Mouse (Mus musculus) kidney, adult 9 months (tissue): ENCODE measurements at regions not wholly inside any gene's neighbourhood (a gene's known extent, or its start where the extent isn't known, plus 50 kb on each side); places are given as distances from the start of the nearest gene placed in this dataset.
A peak's percentile ranks its signal among the peaks of the same experiment; 100 is the strongest.

Source experiments
- DNase-seq: peaks from one replicate; pipeline ENCODE4 v3.0.0; 2022

DNA sequence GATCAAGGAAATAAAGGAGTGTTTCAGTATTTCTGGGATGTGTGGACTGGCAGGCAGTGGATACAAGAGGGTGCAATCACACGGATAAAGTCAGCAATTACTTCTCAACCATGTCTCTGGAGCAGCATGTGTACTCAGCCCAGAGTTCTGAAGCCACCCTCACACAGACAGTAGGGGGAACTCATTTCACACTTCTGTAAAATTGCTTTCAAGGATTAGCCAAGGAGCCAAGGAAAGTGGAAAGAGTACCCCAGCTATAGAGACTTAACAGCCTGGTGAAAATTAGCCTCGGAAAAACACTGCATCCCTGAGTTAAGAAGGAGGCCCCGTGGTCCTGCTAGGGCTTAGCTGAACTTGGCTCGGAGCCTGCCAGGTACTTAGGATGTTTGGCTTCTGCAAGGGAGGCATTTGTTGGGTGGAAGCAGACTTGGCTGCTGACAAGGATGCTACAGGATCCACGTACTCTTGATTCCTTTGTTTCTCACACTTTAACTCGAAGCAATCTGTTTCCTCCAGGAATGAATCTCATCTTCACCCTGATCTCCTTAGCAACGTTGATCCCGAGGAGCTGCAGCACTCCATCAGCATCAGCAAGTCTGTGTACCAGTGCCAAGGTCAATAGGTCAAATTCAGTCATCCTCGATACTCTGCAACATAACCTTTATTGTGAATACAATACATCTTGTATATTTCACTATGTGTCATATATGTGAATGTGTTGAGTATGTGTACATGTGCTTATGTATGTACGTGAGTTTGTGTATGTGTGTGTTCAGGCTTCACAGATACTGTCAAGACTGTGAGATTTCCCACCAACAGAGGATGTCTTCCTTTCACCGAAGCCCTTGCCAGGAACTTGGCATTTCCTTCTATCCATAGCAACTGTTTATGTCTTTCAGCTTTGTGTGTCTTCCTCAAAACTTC is 326.8 kb downstream of the 1700129C05Rik start:
- DNase-seq, result no peak

GRCm38 (mm10) chr14:58812585-58812984 is 330.1 kb downstream of the 1700129C05Rik start:
- peak; percentile 39 for DNase-seq

DNA sequence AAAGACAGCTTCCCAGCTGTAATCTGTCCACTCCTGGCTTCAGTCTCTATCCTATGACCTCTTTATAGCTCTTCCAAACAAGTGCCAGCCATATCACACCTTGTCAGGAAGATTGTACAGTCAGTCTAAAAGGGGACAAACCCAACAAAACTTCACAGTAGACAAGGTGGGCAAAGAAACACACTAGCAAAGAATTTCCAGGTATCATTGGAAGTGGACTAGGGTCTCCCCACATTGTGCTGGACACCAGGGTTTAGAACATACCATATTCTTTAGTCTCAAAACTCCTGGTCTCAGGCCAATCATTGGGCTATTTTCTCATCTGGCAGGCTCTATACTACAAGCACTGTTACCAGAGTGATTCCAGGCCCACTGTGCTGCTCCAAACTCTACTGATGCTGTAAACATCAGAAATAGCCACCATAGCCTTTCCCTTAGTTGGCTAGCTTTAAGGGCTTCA is 341.3 kb downstream of the 1700129C05Rik start:
- no peak for DNase-seq

DNA sequence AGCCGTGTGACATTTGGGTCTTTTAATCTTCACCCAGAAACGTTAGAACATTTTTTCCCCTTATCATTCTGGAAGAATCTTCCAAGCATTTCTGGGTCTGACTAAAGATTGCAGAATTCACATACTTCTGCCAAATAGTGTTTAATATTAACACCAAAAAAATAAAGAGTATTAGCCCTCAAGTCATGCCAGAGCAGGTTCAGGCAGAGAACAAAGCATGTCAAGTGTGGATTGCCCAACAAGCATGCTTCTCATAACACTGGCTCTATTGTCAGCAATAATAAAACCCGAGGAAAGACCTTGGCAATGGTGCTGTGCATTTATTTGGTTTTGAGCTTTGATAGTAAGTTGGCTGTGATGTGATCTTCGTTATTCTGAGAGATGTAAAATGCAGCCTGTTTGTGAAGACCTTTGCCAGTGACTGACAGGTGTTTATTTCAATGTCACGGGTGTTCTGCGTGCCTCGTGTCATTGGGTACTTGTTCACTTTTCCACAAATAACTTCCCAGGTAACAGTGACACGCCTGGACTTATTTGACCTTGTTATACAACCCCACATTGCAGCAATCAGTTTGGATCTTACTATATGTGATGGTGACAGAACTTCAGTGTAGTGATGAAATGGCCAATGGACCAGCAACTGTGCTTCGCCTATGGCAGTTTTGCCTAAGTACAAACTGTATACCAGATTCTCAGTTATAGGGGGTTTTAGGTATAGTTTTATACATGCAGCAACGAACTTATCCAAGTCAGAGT is 354.3 kb downstream of the 1700129C05Rik start:
- DNase-seq, result no peak

DNA sequence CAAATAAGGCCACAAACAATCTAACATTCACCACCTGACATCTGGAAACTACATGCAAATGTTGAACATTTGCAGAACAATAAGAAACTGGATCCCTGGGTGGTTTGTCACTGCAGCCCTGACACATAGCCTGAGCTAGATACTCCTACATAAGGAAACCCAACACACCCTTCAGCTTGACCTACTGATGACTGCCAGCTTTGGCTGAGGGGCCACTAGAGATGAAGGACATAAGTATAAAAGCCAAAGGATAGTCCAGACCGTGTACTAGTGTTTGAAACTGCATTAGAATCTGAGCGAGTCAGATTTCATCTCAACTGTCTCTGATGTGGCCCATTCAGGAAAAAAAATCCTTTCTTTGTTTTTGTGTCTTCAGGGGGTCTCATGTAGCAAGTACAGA is 355.1 kb downstream of the 1700129C05Rik start:
- DNase-seq, result no peak

GRCm38 (mm10) chr14:58786791-58787491 is 355.8 kb downstream of the 1700129C05Rik start:
- DNase-seq, result no peak

DNA sequence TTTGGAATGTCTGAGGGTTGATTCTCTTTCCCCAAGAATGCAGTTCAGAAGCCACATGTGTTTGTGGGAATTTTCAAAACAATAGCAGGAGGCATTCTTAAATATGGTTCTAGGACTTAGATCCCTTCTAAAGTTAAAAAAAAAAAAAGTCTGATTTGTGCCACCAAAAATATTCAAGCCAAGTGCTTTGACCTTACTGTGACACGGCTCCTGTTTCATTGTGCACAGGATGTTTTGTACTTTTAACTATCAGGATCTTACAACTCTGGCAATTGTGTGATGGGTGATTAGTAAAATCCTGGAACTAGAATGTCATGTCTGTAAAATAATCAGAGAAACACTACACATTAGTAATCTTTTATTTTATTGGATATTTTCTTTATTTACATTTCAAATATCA is 359.5 kb downstream of the 1700129C05Rik start:
- peak; percentile 15 for DNase-seq

GRCm38 (mm10) chr14:58780306-58780705 is 362.4 kb downstream of the 1700129C05Rik start:
- no peak for DNase-seq

DNA sequence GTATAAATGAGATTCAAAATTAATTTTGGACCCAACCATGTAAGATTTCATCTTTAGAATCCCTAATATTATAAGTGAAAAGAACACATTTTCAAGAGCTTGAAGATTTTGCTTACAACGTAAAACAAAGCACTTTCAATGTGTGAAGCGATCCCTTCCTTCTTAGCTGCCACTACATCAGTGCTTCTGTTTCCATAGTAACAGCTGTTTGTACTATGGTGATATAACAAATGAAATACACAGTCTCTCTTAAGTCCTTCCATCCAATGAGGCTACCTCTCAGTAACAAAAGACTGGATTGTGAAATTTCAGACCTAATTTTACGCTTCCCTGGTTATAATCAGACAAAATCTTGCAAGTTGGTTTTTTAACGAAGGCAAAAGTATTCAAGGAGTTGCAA is 364.0 kb downstream of the 1700129C05Rik start:
- DNase-seq, result no peak

DNA sequence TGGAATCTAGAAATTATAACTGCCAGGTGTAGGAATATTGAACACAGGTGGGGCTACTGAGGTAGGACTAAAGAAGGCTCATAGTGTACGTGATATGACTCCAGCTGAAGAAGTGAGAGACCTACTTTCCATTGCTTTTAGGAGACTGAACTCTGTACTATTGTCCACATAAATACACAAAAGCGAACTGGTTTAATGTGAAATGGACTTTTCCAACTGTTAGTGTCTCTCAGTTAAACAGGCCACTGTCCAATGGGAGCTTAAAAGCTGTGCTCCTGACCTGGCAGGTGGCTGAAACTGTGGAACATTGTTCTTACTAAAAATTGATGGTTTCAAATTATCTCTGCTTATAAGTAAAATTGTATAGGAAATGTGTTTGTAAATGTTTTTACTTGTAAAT is 381.4 kb downstream of the 1700129C05Rik start:
- peak; percentile 13 for DNase-seq

DNA sequence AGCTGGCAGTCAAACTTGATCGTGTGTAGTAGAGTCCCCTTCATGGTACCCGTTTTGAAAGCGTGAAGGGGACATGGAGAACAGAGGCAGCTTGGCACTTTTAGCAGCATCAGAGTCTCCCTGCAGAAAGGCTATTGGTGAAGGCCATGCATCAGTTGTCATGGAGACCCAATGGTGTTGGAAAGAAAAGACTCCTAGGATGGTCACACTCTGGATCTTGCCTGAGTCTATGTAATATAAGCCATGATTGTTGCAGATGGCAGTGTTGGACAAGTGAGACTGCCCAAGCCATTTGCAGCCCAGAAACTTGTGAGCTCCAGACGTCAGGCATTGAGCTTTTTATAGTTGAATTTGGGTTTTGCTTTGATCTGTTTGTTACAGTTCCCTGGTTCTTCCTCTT is 382.9 kb downstream of the 1700129C05Rik start:
- DNase-seq, result no peak

DNA sequence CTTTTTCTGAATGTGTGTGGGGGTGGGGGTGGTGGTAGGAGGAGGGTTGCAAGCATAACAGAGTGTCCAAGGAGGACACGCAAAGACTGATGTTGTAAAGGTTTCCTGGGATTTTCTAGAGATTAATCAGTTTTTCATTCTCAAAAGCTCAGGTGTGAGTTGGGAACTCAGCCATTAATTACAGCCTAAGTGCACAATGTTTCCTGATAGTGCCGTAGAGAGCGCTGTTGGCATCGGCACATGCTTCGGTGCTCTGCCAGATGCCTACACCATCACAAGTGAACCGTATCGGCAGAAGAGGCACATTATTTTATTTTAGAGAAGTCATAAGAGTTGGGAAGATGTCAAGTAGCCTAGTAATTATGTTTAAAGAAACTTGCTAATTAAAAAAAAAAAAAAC is 388.9 kb downstream of the 1700129C05Rik start:
- no peak for DNase-seq

DNA sequence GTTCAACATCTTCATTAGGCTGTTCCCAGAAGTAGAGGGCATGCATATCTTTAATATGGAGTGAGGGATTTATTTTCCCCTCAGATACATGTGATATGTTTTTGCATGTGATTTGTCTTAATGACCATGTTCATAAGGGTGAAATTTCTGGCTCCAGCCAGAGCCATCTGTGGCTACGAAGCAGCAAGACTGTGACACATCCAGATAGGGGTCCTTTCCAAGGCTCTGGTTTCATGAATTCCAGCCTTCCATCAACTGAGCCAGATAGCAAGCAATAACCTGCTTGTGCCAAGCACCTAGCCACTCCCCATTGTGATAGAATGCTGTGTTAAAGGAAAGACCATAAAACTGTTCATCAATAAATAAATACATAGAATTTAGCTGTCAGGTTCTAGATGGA is 389.6 kb downstream of the 1700129C05Rik start:
- DNase-seq, result no peak

DNA sequence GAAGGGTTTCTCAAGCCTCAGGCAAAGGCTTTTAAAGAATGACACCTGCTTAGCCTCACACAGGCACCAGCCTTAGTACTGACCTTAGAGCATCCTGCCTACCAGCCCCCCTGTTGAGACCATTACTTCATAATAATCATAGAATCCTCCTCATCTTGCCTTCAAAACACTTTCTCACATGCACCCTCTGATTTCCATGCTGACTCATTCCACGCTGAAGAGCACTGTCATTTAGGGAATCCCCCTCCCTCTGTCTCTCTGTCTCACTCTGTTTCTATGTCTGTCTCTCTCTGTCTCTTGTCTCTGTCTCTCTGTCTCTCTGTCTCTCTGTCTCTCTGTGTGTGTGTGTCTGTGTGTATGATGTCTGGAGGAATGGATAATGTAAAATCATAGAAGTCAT is 416.3 kb downstream of the 1700129C05Rik start:
- no peak for DNase-seq

DNA sequence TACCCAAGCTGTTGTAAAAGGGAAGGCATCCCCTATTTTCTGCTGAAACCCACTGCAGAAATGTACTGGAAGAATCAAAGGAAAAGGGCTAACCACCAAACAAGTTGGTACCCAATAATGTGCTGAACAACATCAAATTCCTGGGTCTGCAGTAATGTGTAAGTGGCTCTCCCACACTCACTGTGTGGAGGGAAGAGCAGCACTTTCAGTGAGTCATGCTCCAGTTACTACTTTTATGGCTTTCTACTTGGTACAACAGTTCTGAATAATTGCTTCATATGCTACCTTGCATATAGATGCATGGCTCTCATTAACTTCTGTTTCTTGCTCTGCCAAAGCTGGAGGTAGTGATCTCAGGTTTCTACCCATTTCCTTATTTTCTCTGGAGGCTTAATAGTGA is 427.8 kb downstream of the 1700129C05Rik start:
- no peak for DNase-seq

GRCm38 (mm10) chr14:58709861-58710260 is 432.8 kb downstream of the 1700129C05Rik start:
- DNase-seq, result peak; percentile 66

DNA sequence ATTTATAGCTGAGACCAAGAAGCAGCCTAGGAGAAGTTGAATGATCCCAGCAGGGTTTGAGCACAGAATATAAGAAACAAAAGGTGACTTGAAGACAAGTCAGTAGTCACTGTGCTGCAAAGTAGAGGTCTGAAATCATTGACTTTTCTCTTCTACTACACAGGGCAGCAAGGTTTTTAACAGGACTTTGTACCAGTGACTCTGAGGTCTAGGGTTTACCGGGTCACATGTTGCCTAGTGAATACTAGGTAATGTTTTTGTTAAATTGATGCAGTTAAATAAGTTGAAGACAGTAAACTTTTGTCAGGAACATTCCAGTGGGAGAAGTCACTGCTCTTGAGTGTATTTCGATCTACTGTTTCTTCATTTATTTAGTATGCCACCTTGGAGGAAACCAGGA is 433.4 kb downstream of the 1700129C05Rik start:
- peak; percentile 80 for DNase-seq

DNA sequence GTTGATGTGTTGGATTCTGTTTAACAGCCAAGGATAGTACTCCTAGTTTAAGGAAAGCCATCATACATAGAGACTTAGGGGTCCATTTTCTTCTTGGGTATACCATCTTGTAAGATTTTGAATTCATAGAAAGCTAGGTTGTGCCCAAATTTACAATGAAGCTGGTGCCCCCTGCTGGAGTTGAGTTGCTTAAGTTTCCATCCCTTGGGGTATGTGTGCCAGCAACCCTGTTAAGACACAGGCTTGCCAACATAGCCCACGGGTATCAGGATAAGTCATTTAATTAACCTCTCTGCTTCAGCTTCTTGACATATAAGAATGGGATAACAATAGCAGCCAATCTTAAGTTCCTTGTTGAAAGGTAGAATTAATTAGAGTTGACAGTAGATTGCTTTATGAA is 440.9 kb downstream of the 1700129C05Rik start:
- peak; percentile 69 for DNase-seq

GRCm38 (mm10) chr14:58691129-58691828 is 451.4 kb downstream of the 1700129C05Rik start:
- no peak for DNase-seq

GRCm38 (mm10) chr14:58687814-58688213 is 454.9 kb downstream of the 1700129C05Rik start:
- no peak for DNase-seq

DNA sequence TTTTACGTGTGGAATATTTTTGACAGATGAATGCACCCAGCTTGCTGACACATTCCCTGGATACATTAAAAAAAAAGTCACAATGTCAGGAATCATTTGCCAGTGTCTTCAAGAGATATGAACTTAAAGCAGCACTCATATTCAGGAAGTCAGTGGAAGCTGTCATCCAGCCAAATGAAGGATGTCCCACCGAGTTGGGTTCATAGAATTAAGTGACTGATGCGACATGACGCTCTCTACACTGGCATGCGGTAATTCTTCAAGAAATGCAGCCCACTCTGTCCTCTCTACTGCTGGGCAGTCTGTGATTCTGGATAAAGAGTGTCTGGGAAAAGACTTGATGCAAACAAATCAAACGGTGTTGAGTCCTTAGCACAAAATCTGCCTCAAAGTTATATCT is 463.9 kb downstream of the 1700129C05Rik start:
- no peak for DNase-seq

- DNase-seq, result no peak
Measured at GRCm38 (mm10) chr14:58678126-58678656, 464.5 kb downstream of the 1700129C05Rik start.
